Mouse (Mus musculus) liver, embryonic 14.5 days (tissue): Measurements from ENCODE around the gene Dusp6. TPM values are rescaled to one million over a fixed set of nuclear protein-coding genes. Genes with fewer than 3 reads are reported as not detected.

Experiments used
- ATAC-seq: fragments of 200-750 bp; cut with Nextera tagmentation; 2 replicates; pipeline ENCODE4 v1.8.0; 2017; ENCODE audit warnings: moderate number of reproducible peaks, mild to moderate bottlenecking, moderate library complexity; ENCODE audit not compliant: insufficient read depth
- DNase-seq, 3 experiments: peaks; one replicate each; pipeline ENCODE4 v3.0.0-alpha.2; 2012 to 2013; ENCODE audit warnings: low read depth in 3 of 3, low spot score in 3 of 3
- H3K27ac ChIP-seq: fragments of 300-500 bp; sonication (generic); 2 replicates; pipeline ENCODE4 v1.5.1; 2014; ENCODE audit warnings: moderate library complexity, mild to moderate bottlenecking, control low read depth, inconsistent platforms
- H3K27me3 ChIP-seq: fragments of 300-500 bp; sonication (generic); 2 replicates; pipeline ENCODE4 v1.6.1; 2014; ENCODE audit warnings: mild to moderate bottlenecking, low read length, moderate library complexity; ENCODE audit not compliant: control insufficient read depth, insufficient read depth
- H3K36me3 ChIP-seq: fragments of 300-500 bp; sonication (generic); replicated peaks from 2 replicates; pipeline ENCODE4 v1.6.1; 2014; ENCODE audit warnings: low read depth; ENCODE audit not compliant: control insufficient read depth, insufficient read depth
- H3K4me1 ChIP-seq, 2 experiments: fragments of 200-500 bp in 1 of 2; fragments of 300-500 bp in 1 of 2; sonication (generic) in 1 of 2; replicated peaks; 2 replicates each; pipeline ENCODE4 v1.6.1; 2012 to 2014; ENCODE audit warnings: antibody characterized with exemption in 1 of 2, inconsistent platforms in 1 of 2, low read length in 1 of 2; ENCODE audit not compliant: control insufficient read depth in 2 of 2, insufficient read depth in 2 of 2
- H3K4me2 ChIP-seq: fragments of 300-500 bp; sonication (generic); 2 replicates; pipeline ENCODE4 v1.6.1; 2014; ENCODE audit warnings: low read depth, mild to moderate bottlenecking, control low read depth, moderate library complexity
- H3K4me3 ChIP-seq, 2 experiments: fragments of 200-500 bp in 1 of 2; fragments of 300-500 bp in 1 of 2; sonication (generic) in 1 of 2; 2 replicates each; pipeline ENCODE4 v1.5.1; 2012 to 2014; ENCODE audit warnings: low read depth in 2 of 2, low read length in 2 of 2, mild to moderate bottlenecking in 2 of 2, control low read depth in 1 of 2, inconsistent platforms in 1 of 2, moderate library complexity in 1 of 2; ENCODE audit not compliant: insufficient read depth in 1 of 2
- H3K9ac ChIP-seq: fragments of 300-500 bp; sonication (generic); replicated peaks from 2 replicates; pipeline ENCODE4 v1.6.1; 2014; ENCODE audit warnings: mild to moderate bottlenecking, control low read depth, moderate library complexity
- H3K9me3 ChIP-seq: fragments of 300-500 bp; sonication (generic); 2 replicates; pipeline ENCODE4 v1.6.1; 2016; ENCODE audit warnings: low read length, mixed read lengths; ENCODE audit not compliant: control insufficient read depth
- CTCF ChIP-seq: IDR thresholded peaks from 2 replicates; pipeline ENCODE4 v1.5.1; 2016; ENCODE audit warnings: antibody characterized with exemption, low read depth, control low read depth
- EP300 ChIP-seq: IDR thresholded peaks from 2 replicates; pipeline ENCODE4 v1.6.1; 2016; ENCODE audit warnings: antibody characterized with exemption, low read depth
- WGBS: fragments of 180-500 bp; shearing (Covaris S2); extraction: QIAGEN DNeasy Blood & Tissue Kit; methylation state at CpG from one replicate; pipeline ENCODE4 v1.1.7; 2014; ENCODE audit not compliant: insufficient replicate concordance; 5-methylcytosine and 5-hydroxymethylcytosine counted together
- polyA plus RNA-seq, 2 experiments: library from polyadenylated mRNA; depleted of rRNA in 1 of 2; stranded (reverse) in 1 of 2; unstranded in 1 of 2; fragments of >200 nt; fragmentation: Nextera tagmentation in 1 of 2; extraction: Ambion mirVana in 1 of 2; gene quantifications; 2 replicates each; pipeline versions ENCODE4 v1.2.1 to v1.2.3; 2012 to 2014

Dusp6 gene
- polyA plus RNA-seq, 2 experiments = 8.3 to 9.5 TPM

GRCm38 (mm10) chr10:99241284-99241828 is 21.7 kb upstream of the Dusp6 start:
- no peak overlapping the region for H3K4me3 ChIP-seq
- 50% methylated on average over 6 of the region's 7 CpGs for WGBS
- no peaks in the 10 kb centered on the region for H3K9me3 ChIP-seq
- H3K4me2 ChIP-seq = no peak overlapping the region
- DNase-seq (no peak), ATAC-seq (no peak)
- no peaks in the 10 kb centered on the region for H3K4me1 ChIP-seq
- H3K36me3 ChIP-seq = no peaks in the 10 kb centered on the region
- H3K9ac ChIP-seq = no peak overlapping the region
- no peak for TF ChIP-seq EP300
- no peak for TF ChIP-seq CTCF
- no peak overlapping the region for H3K27ac ChIP-seq
- no peaks in the 10 kb centered on the region for H3K27me3 ChIP-seq

GRCm38 (mm10) chr10:99241829-99242711 is 21.0 kb upstream of the Dusp6 start:
- no peaks in the 10 kb centered on the region for H3K27me3 ChIP-seq
- no peak for TF ChIP-seq EP300
- no peak for TF ChIP-seq CTCF
- H3K27ac ChIP-seq = no peak overlapping the region
- no peak overlapping the region for H3K9ac ChIP-seq
- H3K4me1 ChIP-seq = no peaks in the 10 kb centered on the region
- 40% methylated on average over 16 of the region's 16 CpGs for WGBS
- ATAC-seq (no peak), DNase-seq (no peak)
- H3K4me2 ChIP-seq = no peak overlapping the region
- no peaks in the 10 kb centered on the region for H3K9me3 ChIP-seq
- no peak overlapping the region for H3K4me3 ChIP-seq
- no peaks in the 10 kb centered on the region for H3K36me3 ChIP-seq

- WGBS = 64% methylated on average over 10 of the region's 10 CpGs
- Histone ChIP-seq H3K36me3 (no peaks in the 10 kb centered on the region), H3K4me2 (no peak overlapping the region), H3K4me3 (no peak overlapping the region), H3K9me3 (no peaks in the 10 kb centered on the region), H3K27ac (no peak overlapping the region), H3K27me3 (no peaks in the 10 kb centered on the region), H3K9ac (no peak overlapping the region), H3K4me1 (no peaks in the 10 kb centered on the region)
- DNase-seq = no peak
- TF ChIP-seq EP300 (no peak), CTCF (no peak)
- ATAC-seq = no peak
Measured at GRCm38 (mm10) chr10:99242721-99243120, 20.3 kb upstream of the Dusp6 start.

- no peak overlapping the region for H3K9ac ChIP-seq
- H3K9me3 ChIP-seq = no peaks in the 10 kb centered on the region
- ATAC-seq (no peak), DNase-seq (no peak)
- H3K4me2 ChIP-seq = no peak overlapping the region
- no peaks in the 10 kb centered on the region for H3K36me3 ChIP-seq
- TF ChIP-seq CTCF (no peak), EP300 (no peak)
- no peaks in the 10 kb centered on the region for H3K27me3 ChIP-seq
- H3K27ac ChIP-seq = no peak overlapping the region
- no peak overlapping the region for H3K4me3 ChIP-seq
- no peaks in the 10 kb centered on the region for H3K4me1 ChIP-seq
- 62% methylated on average over 5 of the region's 5 CpGs for WGBS
Measured at GRCm38 (mm10) chr10:99243907-99244489, 19.0 kb upstream of the Dusp6 start.

GRCm38 (mm10) chr10:99244655-99245260 is 18.3 kb upstream of the Dusp6 start:
- TF ChIP-seq CTCF = no peak
- no peak for TF ChIP-seq EP300
- Histone ChIP-seq H3K27ac (no peak overlapping the region), H3K27me3 (no peaks in the 10 kb centered on the region), H3K4me2 (no peak overlapping the region), H3K9me3 (no peaks in the 10 kb centered on the region), H3K36me3 (no peaks in the 10 kb centered on the region), H3K9ac (no peak overlapping the region), H3K4me1 (no peaks in the 10 kb centered on the region), H3K4me3 (no peak overlapping the region)
- ATAC-seq = no peak
- DNase-seq = no peak
- 36% methylated on average over 7 of the region's 7 CpGs for WGBS
